Comparison of ENCODE assay signal across 9 mouse cellular contexts in the genomic region with DNA sequence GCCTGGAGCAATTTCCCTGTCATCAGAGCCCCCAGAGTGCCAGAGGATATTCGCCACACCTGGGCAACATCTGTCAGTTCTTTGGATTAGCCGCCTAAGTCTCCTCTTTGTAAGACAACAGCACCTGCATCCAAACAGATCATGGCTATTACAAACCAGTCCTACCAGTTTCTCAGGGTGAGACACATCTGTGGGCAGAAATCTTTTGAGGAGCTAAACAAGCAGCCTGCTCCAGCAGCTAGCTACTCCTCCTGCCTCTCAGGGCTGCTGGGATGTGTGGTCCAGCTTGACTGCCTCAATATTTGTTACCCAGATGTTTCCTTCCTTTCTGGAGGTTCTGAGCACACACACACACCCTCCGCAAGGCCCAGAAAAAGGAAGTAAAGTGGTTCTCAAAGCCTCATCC.
A peak's percentile ranks its signal among the peaks of the same experiment; 100 is the strongest.
DNase-seq lines count a peak whose midpoint lies in the region; ATAC-seq lines count a peak whose summit lies in the region.
"Had no signal": no experiment of that assay in that cellular context is flagged by ENCODE, and none has a peak within 500 bp of the region (broad histone marks: within the 10 kb centered on the region; RNA-seq: fewer than 3 reads in every experiment).

No protein-coding gene starts in this region.

- H3K36me3 ChIP-seq in lung, embryonic 15.5 days: no peaks in the 10 kb centered on the region
- no peaks in the 10 kb centered on the region for H3K36me3 ChIP-seq in stomach, embryonic 16.5 days (ENCODE audit: control insufficient read depth, insufficient read depth, low read length)
- H3K36me3 ChIP-seq: hindbrain, embryonic 15.5 days had no signal

- no peaks in the 10 kb centered on the region for H3K9me3 ChIP-seq in lung, embryonic 15.5 days
- no peaks in the 10 kb centered on the region for H3K9me3 ChIP-seq in stomach, embryonic 16.5 days (replicated peaks; ENCODE audit: control insufficient read depth, low read length)
- H3K9me3 ChIP-seq: hindbrain, embryonic 15.5 days had no signal

- no peak for ATAC-seq in lung, embryonic 15.5 days (ENCODE audit: borderline replicate concordance, extremely low read depth, low FRiP score, low TSS enrichment)
- ATAC-seq in granulocyte monocyte progenitor cell, adult 5-6 weeks (replicated peaks; ENCODE audit: poor library complexity, severe bottlenecking): peak; percentile 87
- no peak for ATAC-seq in stomach, embryonic 16.5 days (ENCODE audit: insufficient read depth, low FRiP score)

- H3K9ac ChIP-seq in lung, embryonic 15.5 days: no peak overlapping the region
- no peak overlapping the region for H3K9ac ChIP-seq in stomach, embryonic 16.5 days (ENCODE audit: low read length)
- H3K9ac ChIP-seq: hindbrain, embryonic 15.5 days had no signal

- peaks cover 5% of the 10 kb centered on the region; the same call in 1 of the 2 replicates for H3K4me1 ChIP-seq in lung, embryonic 15.5 days
- 0 out of 2 replicates have a peak, but pooled peaks cover 4% of the 10 kb centered on the region for H3K4me1 ChIP-seq in stomach, embryonic 16.5 days (ENCODE audit: control insufficient read depth, insufficient read depth, low read length)
- H3K4me1 ChIP-seq: hindbrain, embryonic 15.5 days had no signal

- WGBS in lung, embryonic 15.5 days: 74% methylated on average over 3 of the region's 3 CpGs
- WGBS in stomach, embryonic 16.5 days: 67% methylated on average over 3 of the region's 3 CpGs

- H3K4me3 ChIP-seq in lung, embryonic 15.5 days: no peak overlapping the region
- no peak overlapping the region for H3K4me3 ChIP-seq in stomach, embryonic 16.5 days (replicated peaks; ENCODE audit: low read length)
- H3K4me3 ChIP-seq: hindbrain, embryonic 15.5 days had no signal

- no peaks in the 10 kb centered on the region for H3K27me3 ChIP-seq in lung, embryonic 15.5 days
- no peaks in the 10 kb centered on the region for H3K27me3 ChIP-seq in stomach, embryonic 16.5 days (ENCODE audit: control insufficient read depth, insufficient read depth, low read length)

- peak; percentile 36 for DNase-seq in adrenal gland, adult 2 months
- DNase-seq in adrenal gland, adult 18-20 months (ENCODE audit: low spot score in 2 of 2): no peak
- DNase-seq in lung, adult 18-20 months: no peak
- DNase-seq in cerebellum, postnatal 4 days (ENCODE audit: low spot score in 2 of 2): no peak
- DNase-seq in left cerebral cortex, postnatal 10 days (ENCODE audit: extremely low spot score in 1 of 2, low spot score in 2 of 2): no peak

- no peak overlapping the region for H3K4me2 ChIP-seq in lung, embryonic 15.5 days
- H3K4me2 ChIP-seq in stomach, embryonic 16.5 days (ENCODE audit: low read depth, low read length): no peak overlapping the region
- H3K4me2 ChIP-seq: hindbrain, embryonic 15.5 days had no signal

- intact Hi-C loops in left cerebral cortex, postnatal 10 days (cut with DNase I): no loop called here

- 0 out of 2 replicates have a peak overlapping the region, but pooled peaks have one; percentile 15 for H3K27ac ChIP-seq in lung, embryonic 15.5 days
- H3K27ac ChIP-seq in stomach, embryonic 16.5 days (ENCODE audit: low read length): peak overlapping the region; percentile 50; the same call in 1 of the 2 replicates
- H3K27ac ChIP-seq: hindbrain, embryonic 15.5 days had no signal
